Mouse (Mus musculus) left cerebral cortex, postnatal 36 days (tissue): ENCODE results near the gene Spon2. TPM values are rescaled to one million over a fixed set of nuclear protein-coding genes. Genes with fewer than 3 reads are reported as not detected.

ENCODE experiments used
- DNase-seq, 2 experiments: peaks; one replicate each; pipeline ENCODE4 v3.0.0; 2021 to 2022; ENCODE audit warnings: low spot score in 2 of 2, mixed read lengths in 1 of 2
- intact Hi-C: fragments of 180-260 bp; cut with DNase I; formaldehyde crosslinking; loops from one replicate; pipeline ENCODE4 v1.15.1; 2025
- total RNA-seq, 2 experiments: library from RNA; stranded (reverse); gene quantifications; 2 replicates each; pipeline ENCODE4 v1.2.3; 2021

Spon2 gene
- total RNA-seq: under 1 TPM in 1 of 2 experiments, not detected in 1; 0.18 TPM

DNA sequence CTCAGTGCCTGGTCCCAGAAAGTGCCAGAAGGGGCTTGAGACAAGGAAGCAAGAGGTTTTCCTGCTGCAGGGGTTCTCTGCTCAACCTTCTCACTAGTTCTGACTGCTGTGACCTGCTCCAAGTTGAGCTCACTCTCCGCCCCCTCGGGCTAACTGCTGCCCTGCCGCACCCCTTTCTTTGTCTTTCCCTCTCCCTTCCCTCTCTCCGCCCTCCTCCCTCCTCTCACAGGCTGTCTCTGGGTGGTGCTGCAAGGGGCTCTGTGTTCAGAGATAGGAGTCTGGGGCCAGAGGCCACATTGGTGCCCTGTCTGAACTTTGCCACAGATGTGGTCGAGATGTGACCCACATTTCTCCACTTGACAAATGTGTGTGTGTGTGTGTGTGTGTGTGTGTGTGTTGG is at the start of gene Spon2:
Spon2 (minus strand) TSS at position 375 of the 400 bp plus-strand sequence.
- no peak for DNase-seq
- intact Hi-C loops: no loop called here

DNA sequence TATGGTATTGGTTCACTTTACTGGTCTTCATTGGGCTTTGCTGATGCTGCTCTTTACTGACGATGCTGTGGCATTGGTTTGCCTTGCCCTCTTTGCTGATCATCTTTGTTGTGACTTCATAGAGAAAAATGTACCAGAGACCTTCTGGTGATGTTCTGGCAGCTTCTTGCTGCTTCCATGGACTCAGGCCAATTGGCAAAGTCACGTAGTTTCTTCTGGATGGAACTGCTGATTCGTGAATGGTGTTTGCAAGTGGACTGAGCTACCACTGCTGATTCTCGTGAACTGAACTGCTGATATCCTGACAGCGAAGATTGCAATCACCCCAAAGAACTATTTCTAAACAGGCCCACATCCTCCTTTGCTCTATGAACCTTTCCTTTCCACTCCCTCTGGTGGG is 36.2 kb upstream of the Spon2 start:
- no peak for DNase-seq
- intact Hi-C loops: no loop called here

DNA sequence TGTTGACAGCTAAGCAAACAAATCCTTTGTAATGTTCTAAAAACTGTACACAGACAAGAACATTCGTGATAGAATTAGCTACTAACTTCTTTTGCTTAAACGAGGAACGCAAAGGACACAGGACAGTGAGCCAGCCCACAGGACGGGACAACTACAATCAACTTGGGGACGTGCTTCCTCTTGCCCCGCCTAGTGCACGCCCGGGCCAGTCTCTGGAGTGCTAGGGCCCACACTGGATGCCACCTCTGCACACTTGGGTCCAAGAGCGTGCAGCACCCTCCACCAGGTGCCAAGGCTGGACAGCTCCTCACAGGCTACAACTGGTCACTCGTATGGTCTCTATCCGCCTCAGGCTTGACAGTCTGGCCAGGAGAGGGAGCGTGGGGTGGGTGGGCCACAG is 29.9 kb upstream of the Spon2 start:
- intact Hi-C loops: no loop called here
- DNase-seq: no peak

DNA sequence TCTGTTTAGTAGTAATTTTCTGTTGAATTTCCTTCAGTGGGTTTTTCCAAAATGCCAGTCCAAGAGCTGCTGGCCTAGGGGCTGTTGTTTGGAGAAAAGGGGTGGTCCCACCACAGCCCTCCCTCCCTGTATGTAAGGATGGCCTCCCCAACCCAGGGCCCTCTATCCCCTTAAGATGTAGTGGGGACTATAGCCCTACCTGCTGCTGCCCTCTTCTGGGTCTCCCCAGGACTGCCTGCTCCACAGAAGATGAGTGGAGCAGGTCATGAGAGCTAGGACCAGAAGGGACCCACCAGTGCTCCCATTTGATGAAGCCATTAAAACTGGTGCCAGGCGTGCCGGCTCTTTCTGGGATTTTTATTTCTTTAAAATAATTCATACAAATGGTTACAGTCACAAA is 29.1 kb upstream of the Spon2 start:
- DNase-seq: no peak
- intact Hi-C loops: loop anchor here (1.0 kb wide), 1 partner anchor 44 kb away; no protein-coding TSS in a partner anchor

DNA sequence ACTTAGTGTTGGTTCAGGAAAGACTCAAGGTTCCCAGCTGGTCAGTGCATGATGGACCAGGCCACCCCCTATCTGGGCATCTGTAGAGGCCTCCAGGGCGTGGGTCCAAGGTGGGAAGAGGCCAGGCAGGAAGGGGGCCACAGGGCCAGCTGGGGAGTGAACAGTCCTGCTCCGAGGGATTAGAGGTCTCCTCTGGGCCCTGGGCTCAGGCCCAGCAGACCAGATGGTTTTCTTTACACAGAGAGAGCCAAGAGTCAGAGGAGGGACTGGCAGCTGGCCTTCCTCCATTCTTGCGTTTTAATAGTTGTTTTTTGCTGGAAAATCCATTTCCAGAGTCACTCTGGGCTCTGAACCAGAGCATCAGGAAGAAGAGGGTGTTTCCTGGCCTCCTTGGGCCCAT is 27.4 kb upstream of the Spon2 start:
- intact Hi-C loops: no loop called here
- peak; percentile 15 to 44 for DNase-seq

DNA sequence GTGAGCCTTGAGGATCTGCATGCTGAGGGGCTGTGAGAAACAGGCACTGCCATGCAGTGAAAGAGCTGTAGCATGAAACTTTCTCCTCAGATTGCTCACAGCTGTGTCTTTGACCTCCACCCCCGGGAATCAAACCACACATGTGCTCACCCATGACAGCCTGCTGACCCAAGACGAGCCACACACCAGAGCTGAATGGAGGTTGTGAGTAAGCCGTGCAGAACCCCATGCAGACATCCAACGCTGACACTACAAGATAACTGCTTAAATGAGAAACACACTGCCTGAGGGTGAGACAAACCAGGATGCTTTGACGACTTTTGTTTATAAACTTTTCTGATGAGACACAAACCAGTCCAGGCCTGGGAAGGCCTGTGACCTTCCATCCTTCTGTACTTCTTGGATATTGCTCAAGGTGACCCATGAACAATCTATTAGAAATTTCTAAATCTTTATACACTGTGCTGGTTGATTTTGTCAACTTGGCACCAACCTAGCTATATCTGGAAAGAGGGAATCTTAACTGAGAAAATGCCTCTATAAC is 26.2 kb upstream of the Spon2 start:
- DNase-seq: no peak
- intact Hi-C loops: no loop called here

DNA sequence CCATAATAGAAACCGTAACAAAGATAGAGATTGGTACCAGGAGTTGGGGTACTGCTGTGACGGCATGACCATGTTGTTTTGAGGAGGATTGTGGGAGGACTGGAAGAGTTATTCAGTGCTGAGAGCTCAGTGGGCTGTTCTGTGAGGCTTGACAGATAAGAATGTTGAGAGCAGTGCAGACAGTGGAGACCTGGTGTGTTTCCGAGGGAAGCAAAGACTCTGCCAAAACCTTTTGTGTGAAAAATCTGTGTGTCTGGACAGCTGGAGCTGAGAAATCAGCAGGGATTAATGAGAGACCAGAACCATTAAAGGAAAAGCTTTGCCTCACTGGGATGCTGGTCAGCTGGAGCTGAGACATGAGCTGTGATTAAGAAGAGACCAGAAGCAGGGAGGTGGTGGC is 21.7 kb upstream of the Spon2 start:
- DNase-seq: no peak
- intact Hi-C loops: no loop called here

DNA sequence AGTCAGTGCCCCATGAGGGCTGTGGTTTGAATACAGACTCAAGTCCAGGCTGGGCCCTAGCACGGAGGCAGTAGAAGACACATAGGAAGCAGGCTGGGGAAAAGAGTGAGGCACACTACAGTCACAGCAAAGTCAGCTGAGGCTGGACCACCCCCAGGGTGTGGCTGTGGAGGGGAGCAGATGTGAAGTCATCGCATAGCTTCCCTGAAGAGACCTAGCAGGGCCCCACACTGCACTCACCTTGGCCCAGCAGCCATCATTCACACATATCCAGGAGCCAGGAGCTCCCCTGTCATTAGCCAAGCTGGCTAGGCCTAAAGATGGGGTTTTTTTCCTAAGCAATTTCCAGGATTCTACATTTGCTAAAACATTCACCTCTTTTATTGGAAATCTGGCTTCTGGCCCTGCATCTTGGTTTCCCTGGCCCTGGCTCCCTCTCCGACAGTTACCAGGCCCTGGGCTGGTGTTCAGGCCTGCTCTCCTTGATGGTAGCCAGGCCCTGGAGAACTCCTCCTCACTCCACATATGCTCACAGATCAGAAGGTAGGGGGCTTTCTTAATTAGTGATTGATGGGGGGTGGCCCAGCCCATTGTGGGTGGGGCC is 21.0 kb upstream of the Spon2 start:
- DNase-seq: no peak
- intact Hi-C loops: no loop called here

DNA sequence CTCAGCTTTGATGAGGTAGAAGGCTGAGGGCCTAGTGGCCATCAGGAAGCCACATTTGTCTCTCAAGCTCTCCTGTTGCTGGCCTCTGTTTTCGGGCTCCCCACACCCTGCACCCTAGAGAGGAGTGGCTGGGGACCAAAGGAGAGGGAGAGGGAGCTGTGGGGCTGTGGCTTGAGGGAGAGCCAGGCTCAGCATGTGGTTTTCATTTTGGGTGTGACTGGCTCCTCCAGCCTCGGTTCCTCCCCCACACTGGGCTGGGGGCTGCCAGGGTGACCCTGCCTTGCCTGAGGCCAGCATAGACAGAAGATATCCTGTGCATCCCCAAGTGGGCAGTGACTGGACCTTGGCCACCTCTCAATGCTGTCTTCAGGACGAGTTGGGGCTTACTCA is 20.0 kb upstream of the Spon2 start:
- no peak for DNase-seq
- intact Hi-C loops: no loop called here

DNA sequence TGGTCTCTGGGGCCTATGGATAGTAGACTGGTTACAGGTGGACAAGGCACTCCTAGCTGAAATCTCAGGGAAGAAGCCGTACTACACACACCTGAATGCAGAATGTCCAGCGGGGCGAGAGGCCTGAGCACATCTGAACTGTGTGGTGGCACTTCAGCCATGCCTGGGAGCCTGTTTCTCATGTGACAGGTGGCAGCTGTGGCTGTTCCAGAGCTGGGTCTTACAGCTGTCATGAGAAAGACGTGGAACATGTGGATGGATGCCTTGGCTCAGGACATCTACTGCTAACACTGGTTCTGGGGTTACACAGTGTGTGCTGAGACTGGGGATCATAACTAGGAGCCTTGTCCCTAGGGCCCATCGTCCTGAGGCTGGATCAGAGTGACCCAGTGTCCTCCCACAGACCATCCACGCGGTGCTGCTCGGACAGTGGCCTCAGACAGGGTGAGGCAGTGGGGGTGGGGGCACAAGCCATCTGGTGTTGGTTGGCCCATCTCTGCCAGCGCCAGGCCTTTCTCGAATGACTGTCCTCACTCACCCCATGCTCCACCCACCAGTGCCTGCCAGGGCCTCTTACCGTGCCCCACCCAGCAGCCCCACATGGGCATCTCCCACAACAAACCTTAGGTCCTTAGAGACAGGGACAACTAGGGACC is 19.5 kb upstream of the Spon2 start:
- DNase-seq: no peak
- intact Hi-C loops: no loop called here

DNA sequence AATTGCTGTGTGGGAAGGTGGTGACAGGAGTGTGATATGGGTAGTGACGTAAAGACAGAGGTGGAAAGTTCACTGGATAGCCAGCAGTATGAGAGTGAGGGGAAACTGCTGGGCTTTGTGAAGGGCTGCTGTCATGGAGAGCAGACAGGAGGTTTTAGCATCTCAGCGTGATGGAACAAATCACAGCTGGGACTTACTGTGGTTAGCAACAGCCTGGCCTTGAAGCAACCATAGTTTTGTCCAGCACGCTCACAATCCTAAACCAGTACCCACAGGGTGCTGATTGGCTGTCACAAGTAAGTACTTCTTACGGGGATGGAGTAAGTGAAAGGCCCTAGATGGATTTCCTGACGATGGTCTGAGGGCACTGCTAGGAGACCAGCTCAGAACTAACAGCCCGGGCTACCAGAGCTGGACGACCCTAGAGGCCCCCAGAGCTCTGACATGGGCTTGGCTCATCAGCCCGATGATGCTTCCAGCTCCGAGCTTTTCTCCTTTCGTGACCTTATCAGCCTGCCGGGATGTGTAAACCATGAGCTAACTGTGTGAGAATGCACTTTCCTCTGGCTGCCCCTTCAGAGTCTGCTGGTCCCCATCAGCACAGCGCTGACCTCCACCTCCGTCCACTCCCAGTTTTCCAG is 16.3 kb upstream of the Spon2 start:
- intact Hi-C loops: no loop called here
- DNase-seq: no peak

DNA sequence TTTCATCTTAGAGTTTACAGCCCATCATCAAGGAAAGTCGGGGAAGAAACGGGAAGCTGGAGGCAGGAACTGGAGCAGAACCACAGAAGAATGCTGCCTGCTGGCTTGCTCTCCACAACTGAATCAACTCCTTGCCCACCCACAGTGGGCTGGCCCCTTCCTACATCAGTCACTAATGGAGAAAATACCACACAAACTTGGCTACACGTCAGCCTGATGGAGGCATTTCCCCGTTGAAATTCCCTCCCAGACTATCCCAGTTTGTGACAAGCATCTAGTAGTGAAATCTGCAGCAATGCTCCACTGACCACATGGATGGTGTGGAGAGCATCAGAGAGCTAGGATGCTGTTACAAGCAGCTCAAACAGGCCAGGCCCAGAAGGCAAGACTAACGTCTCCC is 14.5 kb upstream of the Spon2 start:
- intact Hi-C loops: no loop called here
- no peak for DNase-seq

DNA sequence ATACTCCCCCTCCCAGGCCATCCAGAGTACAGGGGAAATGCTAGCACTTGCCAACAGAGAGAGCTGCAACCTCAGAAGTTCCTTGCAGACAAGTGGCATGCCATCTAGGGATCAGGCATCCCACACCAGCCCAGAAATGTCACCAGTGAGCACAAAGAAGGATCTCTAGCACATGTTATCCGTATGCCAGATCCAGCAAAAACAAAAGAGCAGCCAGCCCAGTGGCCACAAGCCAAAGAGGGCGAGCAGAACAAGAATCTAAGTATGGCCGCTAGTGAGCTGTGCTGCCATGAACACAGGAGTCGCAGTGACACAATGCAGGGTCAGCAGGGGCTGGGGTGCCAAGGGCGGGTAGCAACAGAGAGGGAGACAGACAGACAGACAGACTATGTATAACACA is 12.0 kb upstream of the Spon2 start:
- DNase-seq: no peak
- intact Hi-C loops: no loop called here

DNA sequence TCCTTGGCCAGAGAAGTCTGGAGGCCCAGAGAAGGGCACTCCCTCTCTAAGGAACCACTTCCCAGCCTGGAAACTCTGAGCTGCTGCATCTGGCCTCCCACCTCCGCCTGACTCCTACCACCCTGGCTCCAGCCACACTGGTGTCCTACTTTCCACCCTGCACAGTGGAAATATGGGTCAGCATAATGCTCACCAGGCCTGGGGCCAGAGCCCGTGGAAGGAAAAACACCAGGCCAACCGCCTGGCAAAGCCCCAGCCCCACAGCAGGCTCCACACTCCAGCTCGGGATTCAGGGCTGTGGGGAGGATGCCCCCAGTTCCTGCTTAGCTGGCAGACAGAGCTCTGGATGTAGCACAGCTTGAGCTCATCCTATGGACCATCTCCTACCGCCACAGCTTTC is 10.2 kb upstream of the Spon2 start:
- peak; percentile 60 to 66 for DNase-seq
- intact Hi-C loops: no loop called here

DNA sequence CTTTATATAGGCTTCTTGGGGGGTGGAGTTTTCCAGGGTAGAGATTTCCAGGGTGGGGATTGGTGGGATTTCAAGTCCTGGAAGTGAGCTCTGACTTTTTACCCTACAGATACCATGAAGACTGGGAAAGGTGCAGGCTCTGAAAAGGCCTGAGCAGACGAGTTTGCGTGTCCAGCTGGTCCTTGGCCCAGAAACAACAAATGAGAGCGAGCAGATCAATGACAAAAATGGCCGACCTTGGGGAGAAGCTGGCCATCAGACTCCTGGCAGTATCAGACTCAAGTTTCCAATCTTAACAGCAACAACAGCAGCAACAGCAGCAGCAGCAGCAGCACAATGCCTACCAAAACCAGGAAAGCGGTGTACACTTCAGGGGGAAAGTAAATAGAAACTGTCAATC is 7.4 kb upstream of the Spon2 start:
- intact Hi-C loops: no loop called here
- no peak for DNase-seq

DNA sequence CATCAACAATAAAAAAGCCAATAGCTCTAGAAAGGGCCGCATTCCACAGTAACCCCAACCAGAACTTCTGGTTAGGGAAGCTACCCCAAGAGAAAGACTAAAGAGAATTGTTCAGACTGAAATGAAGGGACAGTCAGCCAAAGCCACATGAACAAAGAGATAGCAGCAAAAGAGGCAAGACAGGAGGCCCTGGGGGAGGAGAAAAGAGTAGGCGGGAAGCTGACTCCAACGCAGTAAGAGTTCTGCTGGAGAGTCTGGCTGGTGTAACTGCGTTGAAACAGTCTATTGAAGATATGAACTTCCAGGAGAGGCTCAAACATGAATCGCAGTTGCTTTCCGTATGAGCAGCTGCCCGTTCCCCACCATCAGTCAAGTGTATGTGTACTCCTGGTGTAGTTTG is 6.2 kb upstream of the Spon2 start:
- intact Hi-C loops: no loop called here
- no peak for DNase-seq

DNA sequence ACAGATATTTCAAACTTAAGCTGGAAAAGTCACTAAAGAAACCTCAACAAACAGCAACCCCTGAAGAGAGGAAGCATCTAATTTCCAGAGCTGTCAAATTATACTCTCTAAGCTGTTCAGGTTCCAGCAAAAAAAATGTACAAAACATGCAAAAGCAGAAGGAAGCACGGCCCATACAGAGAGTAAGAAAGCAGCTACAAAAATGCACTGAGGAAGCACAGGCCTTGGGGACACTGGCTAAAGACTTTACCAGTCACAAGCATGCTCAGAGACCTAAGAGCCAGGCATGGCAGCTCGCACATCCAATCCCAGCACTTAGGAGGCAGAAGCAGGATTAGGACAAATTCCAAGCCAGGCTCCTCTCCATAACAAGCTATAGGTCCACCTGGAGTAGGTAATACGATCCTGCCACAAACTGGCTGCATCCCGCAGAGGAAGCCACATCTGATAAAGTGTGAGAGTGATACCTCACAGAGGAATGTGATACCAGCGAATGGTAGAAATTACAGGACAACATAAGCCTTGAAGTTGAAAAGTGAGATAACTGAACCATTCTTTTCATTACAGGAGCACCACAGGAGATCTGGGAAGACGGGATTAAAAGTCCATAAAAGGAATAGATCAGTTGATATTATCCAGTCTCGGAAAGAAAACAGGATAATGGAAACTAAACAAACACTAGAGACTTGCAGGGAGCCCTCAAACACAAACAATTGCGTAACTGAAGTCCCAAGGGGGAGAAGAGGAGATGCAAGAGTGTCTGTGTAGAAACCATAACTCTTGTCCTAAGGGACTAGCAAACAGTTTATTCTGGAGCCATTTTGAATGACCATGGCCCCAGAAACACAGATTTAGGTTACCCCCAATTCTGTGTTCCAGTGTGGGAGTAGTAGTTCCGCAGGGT is 4.8 kb upstream of the Spon2 start:
- DNase-seq: no peak

DNA sequence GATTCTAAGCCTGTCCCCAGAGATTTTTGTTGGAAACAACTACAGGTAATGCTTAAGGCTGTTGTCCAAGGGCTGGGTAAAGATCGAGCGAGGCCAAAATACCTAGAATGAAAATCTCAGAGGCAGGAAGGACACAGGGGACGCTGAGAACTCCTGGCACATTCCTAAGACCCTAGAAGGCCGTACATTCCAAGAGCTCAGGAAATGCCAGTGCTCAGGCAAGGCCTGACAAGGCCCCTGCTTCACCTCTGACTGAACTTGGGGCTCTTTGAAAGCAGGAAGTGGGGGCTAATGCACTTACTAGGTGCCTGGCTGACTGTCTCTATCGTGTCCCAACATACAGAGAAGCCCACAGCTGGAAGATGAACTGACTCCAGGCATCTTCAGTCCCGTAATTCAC is 4.1 kb upstream of the Spon2 start:
- intact Hi-C loops: no loop called here
- DNase-seq: no peak

More for the DNA sequence above, 4.8 kb upstream of the Spon2 start:
- intact Hi-C loops: no loop called here

DNA sequence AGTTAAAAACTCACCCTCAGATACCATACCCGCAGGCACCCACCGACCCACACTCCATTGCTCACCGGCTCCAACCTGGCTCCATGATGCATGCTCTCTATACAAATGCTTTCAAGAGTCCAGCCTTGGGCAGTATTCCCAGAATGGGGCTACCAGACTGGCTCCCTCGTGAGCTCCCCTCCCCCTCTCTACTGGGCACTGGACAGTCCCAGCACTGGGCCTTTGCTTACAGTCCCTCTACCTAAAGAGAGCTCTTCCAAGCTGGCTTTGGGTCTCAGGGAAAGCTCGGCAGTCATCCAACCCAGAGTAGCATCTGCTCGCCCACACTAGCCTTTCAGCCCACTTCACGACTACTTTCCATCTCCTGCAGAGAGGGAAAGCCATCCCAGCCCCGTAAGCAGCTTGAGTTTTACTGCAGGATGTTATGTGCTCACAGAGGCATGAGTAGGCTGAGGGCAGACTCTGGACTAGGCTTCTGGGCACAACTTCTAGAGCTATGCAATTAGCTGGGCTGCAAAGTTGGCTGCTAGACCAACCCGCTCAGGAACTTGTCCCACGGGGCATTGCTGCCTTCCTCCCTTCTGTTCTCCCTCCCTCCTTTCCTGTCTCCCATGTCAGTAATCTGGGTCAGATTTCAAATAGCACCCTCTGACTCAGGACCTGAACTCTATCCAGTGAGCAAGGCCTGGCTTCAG is 2.2 kb upstream of the Spon2 start:
- intact Hi-C loops: no loop called here
- peak; percentile 54 to 64 for DNase-seq
